Mouse (Mus musculus): Measurements from ENCODE around the gene Btbd2. TPM values are rescaled to one million over a fixed set of nuclear protein-coding genes. Genes with fewer than 3 reads are reported as not detected.
A peak's percentile ranks its signal among the peaks of the same experiment; 100 is the strongest.

The Btbd2 gene
- polyA plus RNA-seq, 1 experiment from 2014 or later: 33.2 TPM

DNA sequence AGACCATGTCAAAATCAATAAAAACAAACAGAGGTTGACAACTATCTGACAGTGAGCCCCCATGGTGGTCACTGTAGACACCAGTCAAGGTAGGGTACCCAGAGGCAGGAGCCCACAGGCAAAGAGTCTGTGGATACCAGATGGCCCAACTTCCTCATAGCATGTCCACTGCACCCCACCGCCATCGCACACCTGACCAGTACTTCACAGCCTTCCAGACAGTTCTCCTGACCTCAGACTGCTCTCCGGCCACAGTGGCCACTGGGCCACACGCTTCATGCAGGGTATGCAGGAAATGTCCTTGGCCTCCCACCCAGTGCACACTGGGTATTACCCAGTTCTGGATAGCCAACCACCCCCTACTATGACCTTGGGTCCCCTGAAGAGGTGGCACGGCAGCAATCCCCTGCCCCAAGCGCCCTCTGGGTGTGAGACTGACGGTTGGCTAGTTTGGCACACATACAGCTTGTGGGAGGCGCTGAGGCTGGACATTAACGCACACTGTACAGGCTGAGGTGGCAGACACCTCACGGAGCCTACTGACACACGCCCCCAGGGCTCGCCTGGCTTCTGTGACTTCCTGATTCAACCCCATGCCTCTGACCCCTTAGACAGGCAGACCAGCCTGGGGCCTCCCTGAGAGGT is 36.7 kb upstream of the Btbd2 start:
- H3K9me3 ChIP-seq (ENCODE audit: control insufficient read depth, low read length): no peaks in the 10 kb centered on the region
- peaks cover 11% of the 10 kb centered on the region for H3K36me3 ChIP-seq (ENCODE audit: control insufficient read depth, insufficient read depth, low read length)
- peaks cover 19% of the 10 kb centered on the region for H3K4me1 ChIP-seq (replicated peaks; ENCODE audit: control insufficient read depth, insufficient read depth, low read length)
- H3K27ac ChIP-seq (ENCODE audit: low read length): no peak overlapping the region
- H3K27me3 ChIP-seq (ENCODE audit: control insufficient read depth, insufficient read depth, low read depth, low read length): no peaks in the 10 kb centered on the region
- ATAC-seq (ENCODE audit: low read depth): no peak
- H3K4me2 ChIP-seq (ENCODE audit: low read depth, low read length): no peak overlapping the region
- H3K4me3 ChIP-seq (ENCODE audit: low read length): no peak overlapping the region
- no peak overlapping the region for H3K9ac ChIP-seq (ENCODE audit: low read length)
- 80% methylated on average over 12 of the region's 12 CpGs for WGBS

DNA sequence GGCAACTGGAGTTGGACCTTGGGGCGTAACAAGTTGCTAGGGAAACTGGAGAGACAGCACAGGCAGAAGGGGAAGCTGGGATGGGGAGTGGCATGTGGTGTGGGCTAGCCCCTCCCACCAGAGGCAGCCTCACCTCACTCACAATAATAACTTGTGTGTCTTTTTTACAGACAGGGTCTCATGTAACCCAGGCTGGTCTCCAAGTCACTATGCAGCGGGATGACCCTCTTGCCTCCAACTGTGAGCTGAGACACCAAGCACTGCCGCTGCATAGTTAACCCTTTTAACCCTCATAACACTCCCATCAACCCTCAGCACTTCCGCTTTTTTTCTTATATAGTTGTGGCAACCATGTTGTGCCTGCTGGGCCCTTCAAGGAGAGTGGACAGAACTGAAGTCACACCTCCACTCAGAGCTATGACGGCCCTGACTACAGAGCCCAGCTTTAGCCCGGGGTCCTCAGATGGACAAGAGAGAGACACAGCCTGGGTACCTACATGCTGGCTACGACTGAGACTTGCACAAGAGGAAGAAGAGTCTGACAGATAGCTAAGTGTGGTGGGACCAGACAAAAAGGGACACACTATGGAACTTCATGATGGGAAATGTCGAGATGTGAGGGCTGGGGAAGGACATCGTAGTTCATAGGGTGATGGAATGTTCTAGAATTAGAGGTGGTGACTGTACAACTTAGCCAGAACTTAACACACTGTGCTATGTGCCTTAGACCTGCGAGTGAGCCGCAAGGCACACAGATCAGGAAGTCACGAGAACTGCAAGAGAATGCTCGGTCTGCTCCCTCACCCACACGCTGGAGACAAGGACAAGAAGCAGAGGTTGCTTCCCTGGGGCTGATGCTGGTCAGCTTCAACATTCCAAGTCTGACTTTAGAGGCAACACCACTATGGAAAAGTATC is 35.6 kb upstream of the Btbd2 start:
- peaks cover 12% of the 10 kb centered on the region for H3K36me3 ChIP-seq (ENCODE audit: control insufficient read depth, insufficient read depth, low read length)

DNA sequence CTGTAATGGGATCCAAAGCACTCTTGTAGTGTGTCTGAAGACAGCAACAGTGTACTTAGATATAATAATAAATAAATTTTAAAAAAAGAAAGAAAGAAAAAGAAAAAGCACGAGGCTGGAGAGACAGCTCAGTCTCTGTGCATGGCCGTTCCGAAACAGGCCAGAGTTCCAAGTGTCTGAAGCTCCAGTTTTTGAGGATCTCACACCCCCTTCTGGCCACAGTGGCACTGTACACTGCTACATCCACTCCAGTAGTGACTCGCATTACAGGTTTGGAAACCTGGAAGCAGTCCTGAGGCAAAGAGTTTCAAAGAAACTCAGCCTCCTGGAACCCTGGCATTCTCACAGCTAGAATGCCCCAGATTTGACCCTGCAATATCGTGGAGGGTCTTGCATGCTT is 31.0 kb upstream of the Btbd2 start:
- H3K9ac ChIP-seq (ENCODE audit: low read length): no peak overlapping the region
- H3K4me3 ChIP-seq (ENCODE audit: low read length): no peak overlapping the region
- H3K27me3 ChIP-seq (ENCODE audit: control insufficient read depth, insufficient read depth, low read depth, low read length): no peaks in the 10 kb centered on the region
- H3K4me2 ChIP-seq (ENCODE audit: low read depth, low read length): no peak overlapping the region
- H3K36me3 ChIP-seq (ENCODE audit: control insufficient read depth, insufficient read depth, low read length): peaks cover 27% of the 10 kb centered on the region
- H3K9me3 ChIP-seq (ENCODE audit: control insufficient read depth, low read length): no peaks in the 10 kb centered on the region
- 25% methylated on average over 5 of the region's 5 CpGs for WGBS
- no peaks in the 10 kb centered on the region for H3K4me1 ChIP-seq (replicated peaks; ENCODE audit: control insufficient read depth, insufficient read depth, low read length)
- peak; percentile 82 for ATAC-seq (ENCODE audit: low read depth)
- H3K27ac ChIP-seq (ENCODE audit: low read length): no peak overlapping the region

More for the DNA sequence above, 35.6 kb upstream of the Btbd2 start:
- Histone ChIP-seq H3K9ac (ENCODE audit: low read length) (no peak overlapping the region), H3K4me1 (replicated peaks; ENCODE audit: control insufficient read depth, insufficient read depth, low read length) (peaks cover 19% of the 10 kb centered on the region), H3K4me2 (ENCODE audit: low read depth, low read length) (no peak overlapping the region), H3K9me3 (ENCODE audit: control insufficient read depth, low read length) (no peaks in the 10 kb centered on the region), H3K27ac (ENCODE audit: low read length) (no peak overlapping the region), H3K27me3 (ENCODE audit: control insufficient read depth, insufficient read depth, low read depth, low read length) (no peaks in the 10 kb centered on the region), H3K4me3 (ENCODE audit: low read length) (no peak overlapping the region)
- no peak for ATAC-seq (ENCODE audit: low read depth)
- WGBS: 73% methylated on average over 14 of the region's 14 CpGs

DNA sequence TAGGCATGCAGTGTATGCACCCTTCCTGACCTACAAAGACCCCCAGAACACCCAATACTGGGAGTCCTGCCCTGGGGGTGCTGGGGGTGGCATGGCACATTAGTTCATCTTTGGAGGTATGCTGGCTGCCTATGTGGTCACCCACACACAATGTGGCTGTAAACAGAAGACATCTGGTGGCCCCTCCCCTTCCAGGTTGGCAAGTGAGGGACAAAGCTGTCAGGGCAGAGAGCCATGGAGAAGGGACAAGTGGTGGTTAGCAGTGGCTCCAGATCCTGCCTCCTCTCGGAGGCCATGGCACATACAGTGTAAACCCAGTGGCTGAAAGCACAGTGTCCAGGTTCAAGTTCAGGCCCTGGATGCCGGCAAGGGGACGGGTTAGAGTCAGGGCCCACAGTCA is 29.7 kb upstream of the Btbd2 start:
- Histone ChIP-seq H3K4me3 (ENCODE audit: low read length) (no peak overlapping the region), H3K27ac (ENCODE audit: low read length) (no peak overlapping the region), H3K4me1 (replicated peaks; ENCODE audit: control insufficient read depth, insufficient read depth, low read length) (no peaks in the 10 kb centered on the region), H3K9me3 (ENCODE audit: control insufficient read depth, low read length) (no peaks in the 10 kb centered on the region), H3K4me2 (ENCODE audit: low read depth, low read length) (no peak overlapping the region), H3K36me3 (ENCODE audit: control insufficient read depth, insufficient read depth, low read length) (peaks cover 27% of the 10 kb centered on the region), H3K9ac (ENCODE audit: low read length) (no peak overlapping the region), H3K27me3 (ENCODE audit: control insufficient read depth, insufficient read depth, low read depth, low read length) (no peaks in the 10 kb centered on the region)
- 90% methylated on average over 3 of the region's 3 CpGs for WGBS
- no peak for ATAC-seq (ENCODE audit: low read depth)

DNA sequence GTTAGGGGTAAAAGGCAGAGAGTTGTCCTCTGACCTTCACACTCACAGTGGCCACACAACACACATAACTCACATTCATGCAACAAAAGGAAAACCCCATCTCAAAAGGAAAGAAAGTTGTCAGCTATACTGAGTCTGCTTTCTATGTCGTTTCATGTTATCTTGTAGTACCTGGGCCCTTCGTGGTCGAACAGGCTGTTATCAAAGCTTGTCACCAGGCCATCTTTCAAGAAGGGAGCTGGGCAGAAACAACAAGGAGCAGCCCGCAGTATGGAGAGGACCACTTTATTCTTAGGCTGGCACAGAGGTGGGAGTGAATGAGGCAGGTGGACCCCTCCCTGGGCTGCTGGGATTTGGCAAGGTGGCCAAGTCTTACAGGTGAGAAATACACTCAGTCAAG is 28.1 kb upstream of the Btbd2 start:
- Histone ChIP-seq H3K4me1 (replicated peaks; ENCODE audit: control insufficient read depth, insufficient read depth, low read length) (no peaks in the 10 kb centered on the region), H3K9ac (ENCODE audit: low read length) (no peak overlapping the region), H3K27ac (ENCODE audit: low read length) (no peak overlapping the region), H3K4me2 (ENCODE audit: low read depth, low read length) (no peak overlapping the region), H3K27me3 (ENCODE audit: control insufficient read depth, insufficient read depth, low read depth, low read length) (no peaks in the 10 kb centered on the region), H3K9me3 (ENCODE audit: control insufficient read depth, low read length) (no peaks in the 10 kb centered on the region), H3K4me3 (ENCODE audit: low read length) (no peak overlapping the region), H3K36me3 (ENCODE audit: control insufficient read depth, insufficient read depth, low read length) (peaks cover 24% of the 10 kb centered on the region)
- WGBS: 81% methylated on average over 4 of the region's 4 CpGs
- ATAC-seq (ENCODE audit: low read depth): no peak

DNA sequence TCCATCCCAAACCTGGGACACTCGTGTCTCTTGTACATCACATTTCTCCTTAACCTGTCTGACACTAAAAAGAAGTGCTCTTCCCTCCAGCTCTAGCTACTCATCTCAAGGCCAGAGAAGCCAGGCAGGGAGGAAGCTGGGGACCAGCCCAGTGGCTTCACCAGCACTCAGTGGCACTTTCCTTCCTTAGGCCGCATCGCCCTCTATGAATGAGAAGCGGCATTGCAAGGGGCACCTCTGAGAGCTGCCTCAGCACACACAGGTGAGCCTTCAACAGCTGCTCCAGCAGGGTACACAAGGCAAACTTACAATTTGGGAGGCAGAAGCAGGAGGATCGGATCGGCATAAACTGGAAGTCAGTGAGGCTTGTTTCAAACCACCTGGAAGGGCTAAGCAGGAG is 27.3 kb upstream of the Btbd2 start:
- Histone ChIP-seq H3K9ac (ENCODE audit: low read length) (no peak overlapping the region), H3K4me3 (ENCODE audit: low read length) (no peak overlapping the region), H3K4me2 (ENCODE audit: low read depth, low read length) (no peak overlapping the region), H3K27me3 (ENCODE audit: control insufficient read depth, insufficient read depth, low read depth, low read length) (no peaks in the 10 kb centered on the region), H3K27ac (ENCODE audit: low read length) (no peak overlapping the region), H3K9me3 (ENCODE audit: control insufficient read depth, low read length) (no peaks in the 10 kb centered on the region), H3K4me1 (replicated peaks; ENCODE audit: control insufficient read depth, insufficient read depth, low read length) (peaks cover 5% of the 10 kb centered on the region), H3K36me3 (ENCODE audit: control insufficient read depth, insufficient read depth, low read length) (peaks cover 19% of the 10 kb centered on the region)
- ATAC-seq (ENCODE audit: low read depth): no peak; the same call in 1 of the 2 replicates
- WGBS: 62% methylated on average over 6 of the region's 6 CpGs

DNA sequence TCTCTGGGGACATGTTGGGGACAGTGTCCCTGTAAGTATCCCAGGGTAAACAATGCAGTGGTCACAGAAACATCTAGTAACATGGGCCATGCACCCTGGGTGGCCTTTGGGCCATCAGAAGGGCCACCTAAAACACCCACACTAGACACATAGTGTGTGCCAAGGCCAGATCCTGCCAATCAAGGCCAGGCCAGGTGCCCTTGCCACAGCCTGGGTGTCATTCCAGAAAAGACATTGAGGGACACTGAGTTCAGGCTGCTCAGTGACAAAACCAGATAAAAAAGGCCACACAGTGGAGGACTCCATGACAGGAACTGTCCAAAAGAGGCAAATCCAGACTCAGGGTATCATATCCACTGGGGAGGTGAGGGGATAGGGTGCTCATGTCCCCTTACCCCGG is 26.8 kb upstream of the Btbd2 start:
- no peak overlapping the region for H3K4me3 ChIP-seq (ENCODE audit: low read length)
- 96% methylated on average over 1 of the region's 1 CpGs for WGBS
- no peaks in the 10 kb centered on the region for H3K27me3 ChIP-seq (ENCODE audit: control insufficient read depth, insufficient read depth, low read depth, low read length)
- no peak overlapping the region for H3K27ac ChIP-seq (ENCODE audit: low read length)
- no peak overlapping the region for H3K9ac ChIP-seq (ENCODE audit: low read length)
- no peak for ATAC-seq (ENCODE audit: low read depth)
- no peaks in the 10 kb centered on the region for H3K9me3 ChIP-seq (ENCODE audit: control insufficient read depth, low read length)
- H3K4me1 ChIP-seq (replicated peaks; ENCODE audit: control insufficient read depth, insufficient read depth, low read length): peaks cover 11% of the 10 kb centered on the region
- peaks cover 17% of the 10 kb centered on the region for H3K36me3 ChIP-seq (ENCODE audit: control insufficient read depth, insufficient read depth, low read length)
- H3K4me2 ChIP-seq (ENCODE audit: low read depth, low read length): no peak overlapping the region

DNA sequence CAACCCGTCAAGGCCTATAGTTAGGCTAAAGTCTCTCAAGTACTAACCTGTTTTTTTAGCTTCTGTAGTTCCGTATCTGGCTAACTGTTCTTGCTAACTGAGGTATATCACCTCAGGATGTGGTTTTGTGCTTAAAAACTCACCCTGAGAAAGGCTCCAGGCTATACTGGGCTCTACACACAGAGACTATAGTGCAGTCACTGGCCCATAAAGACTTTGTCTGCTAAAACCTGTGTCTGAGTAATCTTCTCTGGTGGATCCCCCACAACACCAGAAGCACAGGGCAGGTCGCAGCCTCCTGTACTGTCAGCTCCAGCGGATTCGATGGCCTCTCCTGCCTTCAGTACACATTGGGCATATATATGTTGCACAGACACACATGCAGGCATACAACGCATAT is 25.1 kb upstream of the Btbd2 start:
- peaks cover 15% of the 10 kb centered on the region for H3K36me3 ChIP-seq (ENCODE audit: control insufficient read depth, insufficient read depth, low read length)
- H3K27me3 ChIP-seq (ENCODE audit: control insufficient read depth, insufficient read depth, low read depth, low read length): no peaks in the 10 kb centered on the region
- H3K4me1 ChIP-seq (replicated peaks; ENCODE audit: control insufficient read depth, insufficient read depth, low read length): peaks cover 27% of the 10 kb centered on the region
- no peak overlapping the region for H3K4me3 ChIP-seq (ENCODE audit: low read length)
- whole genome bisulfite sequencing: 93% methylated on average over 6 of the region's 6 CpGs
- H3K27ac ChIP-seq (ENCODE audit: low read length): no peak overlapping the region
- no peak for ATAC-seq (ENCODE audit: low read depth)
- H3K4me2 ChIP-seq (ENCODE audit: low read depth, low read length): no peak overlapping the region
- no peak overlapping the region for H3K9ac ChIP-seq (ENCODE audit: low read length)
- H3K9me3 ChIP-seq (ENCODE audit: control insufficient read depth, low read length): no peaks in the 10 kb centered on the region

DNA sequence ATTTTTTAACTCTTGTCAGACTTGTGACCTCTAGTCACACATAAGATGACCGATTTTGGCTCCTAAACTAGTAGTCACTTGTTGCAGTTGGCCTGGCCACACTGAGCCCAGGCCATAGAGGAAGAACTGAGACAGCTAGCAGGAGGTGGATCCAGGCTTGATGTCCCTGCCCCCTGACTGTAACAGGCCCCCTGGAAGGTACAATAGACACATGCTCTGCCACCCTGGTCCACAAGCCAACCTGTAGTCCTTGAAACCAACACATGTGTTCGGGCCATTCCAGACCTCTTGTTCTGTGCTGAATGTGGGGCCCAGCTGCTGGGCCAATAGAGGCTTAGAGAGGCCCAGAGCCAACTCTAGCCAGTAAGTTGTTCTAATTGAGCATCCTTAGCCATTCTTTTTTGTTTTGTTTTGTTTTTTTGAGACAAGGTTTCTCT is 23.4 kb upstream of the Btbd2 start:
- Histone ChIP-seq H3K36me3 (ENCODE audit: control insufficient read depth, insufficient read depth, low read length) (peaks cover under 1% of the 10 kb centered on the region; the same call in 1 of the 2 replicates), H3K9me3 (ENCODE audit: control insufficient read depth, low read length) (no peaks in the 10 kb centered on the region), H3K4me3 (ENCODE audit: low read length) (no peak overlapping the region), H3K4me2 (ENCODE audit: low read depth, low read length) (no peak overlapping the region), H3K27me3 (ENCODE audit: control insufficient read depth, insufficient read depth, low read depth, low read length) (no peaks in the 10 kb centered on the region), H3K9ac (ENCODE audit: low read length) (no peak overlapping the region), H3K27ac (ENCODE audit: low read length) (no peak overlapping the region), H3K4me1 (replicated peaks; ENCODE audit: control insufficient read depth, insufficient read depth, low read length) (peaks cover 27% of the 10 kb centered on the region)
- ATAC-seq (ENCODE audit: low read depth): no peak
- 60% methylated on average over 2 of the region's 2 CpGs for WGBS

Measured in lung, embryonic 16.5 days (tissue).